Mouse (Mus musculus): ENCODE measurements around the gene H2al2a.
A peak's percentile ranks its signal among the peaks of the same experiment; 100 is the strongest.
"Not testable (repeated sequence)": the region's sequence is repeated elsewhere in the genome, so short reads cannot be mapped to it uniquely, and the experiment has no call there.

H2al2a gene

GRCm38 (mm10) chr2:18028140-18029021, 31.6 kb upstream of the H2al2a start:
- peak; percentile 72 for DNase-seq (ENCODE audit: low read depth, low spot score)

DNA sequence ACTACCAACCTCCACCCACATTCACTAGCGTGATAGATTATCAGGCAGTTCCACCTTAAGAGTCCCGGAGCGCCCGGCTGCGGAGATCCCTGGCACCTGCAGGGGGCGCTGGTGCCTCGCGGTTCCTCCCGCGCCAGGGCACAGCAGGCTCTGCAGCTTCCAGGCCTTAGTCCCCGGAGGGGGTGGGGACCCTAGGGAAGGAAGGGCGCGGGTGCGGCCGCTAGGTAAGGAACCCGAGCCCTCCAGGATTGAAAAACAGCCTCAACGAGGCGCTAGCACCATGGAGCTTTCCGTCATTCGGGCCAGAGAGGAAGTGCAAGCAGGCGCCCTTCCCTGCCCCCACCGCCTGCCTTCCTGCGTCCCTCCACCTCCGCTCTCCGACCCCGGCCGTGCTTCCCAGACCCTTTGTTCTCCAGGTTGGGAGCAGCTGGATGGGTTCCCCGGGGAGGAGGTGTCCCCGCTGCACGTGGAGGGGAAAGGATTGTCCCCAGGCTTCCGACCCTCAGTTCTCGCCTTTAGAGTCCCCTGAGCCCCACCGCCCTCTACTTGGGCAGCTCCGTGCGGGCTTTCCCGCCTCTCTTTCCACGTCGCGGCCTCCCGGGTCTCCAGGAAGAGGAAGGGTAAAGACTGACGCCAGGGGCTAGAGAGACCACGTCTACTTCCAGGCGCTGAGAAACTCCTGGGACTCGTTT, 30.8 kb upstream of the H2al2a start:
- peak; percentile 93 for DNase-seq (ENCODE audit: low read depth, low spot score)

- no peak for DNase-seq (ENCODE audit: low read depth, low spot score)
Measured at GRCm38 (mm10) chr2:18026116-18026947, 29.6 kb upstream of the H2al2a start.

- no peak for DNase-seq (ENCODE audit: low read depth, low spot score)
Measured at GRCm38 (mm10) chr2:18025781-18026115, 29.0 kb upstream of the H2al2a start.

DNA sequence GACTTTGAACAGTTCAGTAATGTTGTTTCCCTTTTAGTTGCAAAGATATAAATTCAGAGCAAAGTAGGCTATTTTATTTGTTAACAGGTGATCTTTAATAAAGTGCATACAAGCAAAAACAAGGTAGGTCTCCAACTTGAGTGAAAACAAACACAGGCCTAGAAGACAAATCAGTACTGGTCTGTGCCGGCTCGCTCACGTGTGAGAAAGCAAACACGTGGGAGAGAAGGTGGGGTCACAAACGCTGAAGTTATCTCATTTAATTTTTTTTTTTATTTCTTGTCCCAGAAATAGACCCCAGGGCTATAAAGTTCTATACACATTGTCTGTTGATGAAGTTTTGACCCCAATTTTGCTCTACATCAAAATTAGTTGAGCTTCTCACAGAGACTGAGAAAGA, 28.4 kb upstream of the H2al2a start:
- DNase-seq (ENCODE audit: low read depth, low spot score), result no peak

GRCm38 (mm10) chr2:18022886-18023285, 26.1 kb upstream of the H2al2a start:
- DNase-seq (ENCODE audit: low read depth, low spot score), result no peak

GRCm38 (mm10) chr2:18019122-18019521, 22.4 kb upstream of the H2al2a start:
- DNase-seq (ENCODE audit: low read depth, low spot score), result no peak

GRCm38 (mm10) chr2:18017321-18017720, 20.6 kb upstream of the H2al2a start:
- DNase-seq (ENCODE audit: low read depth, low spot score), result no peak

DNA sequence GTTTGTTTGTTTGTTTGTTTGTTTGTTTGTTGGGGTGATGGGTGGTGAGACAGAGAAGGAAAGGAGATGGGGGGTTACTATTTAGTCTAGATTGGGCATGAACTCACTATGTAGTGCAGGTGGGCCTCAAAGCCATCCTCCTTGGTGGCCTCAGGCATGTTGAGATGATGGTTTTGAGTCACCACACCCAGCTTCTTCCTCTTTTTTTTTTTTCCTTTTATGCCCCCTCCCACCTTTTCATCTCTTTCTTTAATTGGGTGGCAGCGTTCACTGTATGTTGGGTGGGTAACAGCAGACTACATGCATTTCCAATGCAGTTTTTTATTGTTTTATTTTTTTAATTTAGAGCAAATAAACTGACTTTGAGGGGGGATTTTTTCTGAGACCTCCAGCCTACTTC, 19.9 kb upstream of the H2al2a start:
- DNase-seq (ENCODE audit: low read depth, low spot score), result peak; percentile 77

- no peak for DNase-seq (ENCODE audit: low read depth, low spot score)
Measured at GRCm38 (mm10) chr2:18015581-18015980, 18.8 kb upstream of the H2al2a start.

GRCm38 (mm10) chr2:18012866-18013265, 16.1 kb upstream of the H2al2a start:
- no peak for DNase-seq (ENCODE audit: low read depth, low spot score)

- DNase-seq (ENCODE audit: low read depth, low spot score), result no peak
Measured at GRCm38 (mm10) chr2:18011226-18011625, 14.5 kb upstream of the H2al2a start.

GRCm38 (mm10) chr2:18005137-18005536, 8.4 kb upstream of the H2al2a start:
- DNase-seq (ENCODE audit: low read depth, low spot score), result no peak

- DNase-seq (ENCODE audit: low read depth, low spot score), result no peak
Measured at GRCm38 (mm10) chr2:18004286-18004685, 7.5 kb upstream of the H2al2a start.

- no peak for DNase-seq (ENCODE audit: low read depth, low spot score)
Measured at GRCm38 (mm10) chr2:18002306-18002705, 5.5 kb upstream of the H2al2a start.

DNA sequence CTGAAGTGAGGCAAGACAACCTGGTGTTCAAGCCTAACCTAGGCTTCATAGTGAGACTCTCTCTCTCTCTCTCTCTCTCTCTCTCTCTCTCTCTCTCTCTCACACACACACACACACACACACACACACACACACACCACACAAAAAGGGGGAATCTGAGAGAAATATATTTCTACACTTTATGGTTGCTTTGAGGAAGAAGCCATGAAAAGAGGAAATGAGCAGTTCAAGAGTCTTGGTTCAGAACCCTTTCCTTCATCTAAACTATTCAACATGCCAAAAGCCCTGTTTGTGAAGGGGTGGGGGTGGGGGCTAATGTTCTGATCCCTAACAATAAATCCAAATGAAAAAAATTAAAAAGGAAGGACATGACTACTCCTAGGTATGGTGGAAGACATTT, 7.2 kb downstream of the H2al2a start:
- peak; percentile 56 for DNase-seq (ENCODE audit: low read depth, low spot score)

GRCm38 (mm10) chr2:17989115-17989514, 7.6 kb downstream of the H2al2a start:
- DNase-seq (ENCODE audit: low read depth, low spot score), result no peak

DNA sequence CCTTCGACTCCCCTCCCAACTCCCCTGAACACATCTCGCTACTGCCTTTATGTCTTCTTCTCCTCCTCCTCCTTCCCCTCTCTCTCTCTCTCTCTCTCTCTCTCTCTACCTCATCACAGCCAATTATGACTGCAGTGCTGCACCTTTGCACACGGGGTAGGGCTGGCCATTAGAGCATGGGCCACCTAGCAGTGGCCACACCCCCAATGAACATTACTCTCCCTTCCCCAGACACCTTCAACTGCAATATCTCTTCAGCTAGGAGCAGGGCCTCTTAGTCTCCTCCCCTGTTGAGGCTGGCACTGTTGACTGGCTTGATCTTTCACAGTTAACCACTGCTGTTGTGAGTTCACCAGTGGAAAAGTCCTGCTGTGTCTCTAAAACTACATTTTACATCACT, 10.1 kb downstream of the H2al2a start:
- DNase-seq (ENCODE audit: low read depth, low spot score), result no peak

GRCm38 (mm10) chr2:17984774-17985173, 12.0 kb downstream of the H2al2a start:
- no peak for DNase-seq (ENCODE audit: low read depth, low spot score)

- DNase-seq (ENCODE audit: low read depth, low spot score), result no peak
Measured at GRCm38 (mm10) chr2:17982747-17983146, 14.0 kb downstream of the H2al2a start.

DNA sequence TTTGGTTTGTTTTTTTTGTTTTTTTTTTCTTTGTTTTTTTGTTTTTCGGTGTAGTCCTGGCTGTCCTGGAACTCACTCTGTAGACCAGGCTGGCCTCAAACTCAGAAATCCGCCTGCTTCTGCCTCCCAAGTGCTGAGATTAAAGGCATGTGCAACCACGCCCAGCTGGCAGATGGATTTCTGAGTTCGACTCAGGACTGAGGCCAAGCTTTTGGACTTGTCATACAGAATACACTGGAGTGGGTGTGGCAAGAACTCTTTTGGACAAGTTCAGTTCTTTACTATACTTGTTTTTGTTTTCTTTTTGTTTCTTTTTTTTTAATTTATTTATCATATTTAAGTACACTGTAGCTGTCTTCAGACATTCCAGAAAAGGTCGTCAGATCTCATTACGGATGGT, 18.1 kb downstream of the H2al2a start:
- no peak for DNase-seq (ENCODE audit: low read depth, low spot score)

GRCm38 (mm10) chr2:17978251-17978650, 18.5 kb downstream of the H2al2a start:
- DNase-seq (ENCODE audit: low read depth, low spot score), result not testable (repeated sequence)
